Mouse (Mus musculus): ENCODE results near the gene Gm45837. TPM values are rescaled to one million over a fixed set of nuclear protein-coding genes. Genes with fewer than 3 reads are reported as not detected.

The Gm45837 gene
- polyA plus RNA-seq (2016; fragmentation: Nextera tagmentation; extraction: Ambion mirVana) = not detected in 2 replicates

GRCm38 (mm10) chr7:101410267-101410936 is at the start of gene Gm45837:
Gm45837 (plus strand) TSS chr7:101410886.
- Histone ChIP-seq H3K9me3 (no peaks in the 10 kb centered on the region), H3K4me2 (replicated peaks) (no peak within 1 kb of the TSS), H3K27ac (no peak within 1 kb of the TSS), H3K4me1 (peaks cover 13% of the 10 kb centered on the region), H3K9ac (no peak within 1 kb of the TSS), H3K36me3 (no peaks in the 10 kb centered on the region), H3K4me3 (no peak within 1 kb of the TSS), H3K27me3 (replicated peaks) (no peaks in the 10 kb centered on the region)
- 84% methylated on average over 11 of the region's 11 CpGs for WGBS
- ATAC-seq (ENCODE audit: low FRiP score, low read depth) = no peak

- ATAC-seq (ENCODE audit: low FRiP score, low read depth) = no peak
- no peak overlapping the region for H3K9ac ChIP-seq
- H3K27me3 ChIP-seq (replicated peaks) = no peaks in the 10 kb centered on the region
- WGBS = 80% methylated on average over 4 of the region's 4 CpGs
- H3K9me3 ChIP-seq = no peaks in the 10 kb centered on the region
- no peak overlapping the region for H3K27ac ChIP-seq
- H3K4me1 ChIP-seq = peaks cover 12% of the 10 kb centered on the region; the same call in 1 of the 2 replicates
- no peak overlapping the region for H3K4me2 ChIP-seq (replicated peaks)
- H3K4me3 ChIP-seq = no peak overlapping the region
- no peaks in the 10 kb centered on the region for H3K36me3 ChIP-seq
Observed at GRCm38 (mm10) chr7:101361021-101361420, 49.7 kb upstream of the Gm45837 start.

DNA sequence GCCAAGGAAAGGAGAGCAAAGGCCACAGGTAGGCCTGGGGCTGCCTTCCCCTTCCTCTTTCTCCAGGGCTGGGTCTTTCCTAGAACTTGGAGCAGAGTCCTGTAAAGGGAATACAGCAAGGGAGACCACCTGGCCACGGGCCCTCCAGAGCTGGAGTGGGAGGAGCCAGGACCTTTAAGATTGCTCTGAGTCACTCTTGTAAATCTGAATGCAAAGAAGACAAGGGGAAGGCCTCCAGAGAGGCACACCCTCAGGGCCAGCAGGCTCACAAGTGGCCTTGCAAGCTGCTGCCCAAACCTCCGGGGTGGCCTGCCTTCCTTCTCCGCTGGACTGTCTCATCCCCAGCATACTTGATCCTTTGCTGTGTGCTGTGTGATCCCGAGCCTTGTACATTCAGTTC is 48.9 kb upstream of the Gm45837 start:
- 63% methylated on average over 4 of the region's 4 CpGs for WGBS
- H3K27ac ChIP-seq = no peak overlapping the region
- no peaks in the 10 kb centered on the region for H3K27me3 ChIP-seq (replicated peaks)
- H3K9ac ChIP-seq = no peak overlapping the region
- peaks cover 5% of the 10 kb centered on the region; the same call in 1 of the 2 replicates for H3K4me1 ChIP-seq
- no peak overlapping the region for H3K4me3 ChIP-seq
- H3K36me3 ChIP-seq = no peaks in the 10 kb centered on the region
- no peak overlapping the region for H3K4me2 ChIP-seq (replicated peaks)
- H3K9me3 ChIP-seq = no peaks in the 10 kb centered on the region
- ATAC-seq (ENCODE audit: low FRiP score, low read depth) = no peak

DNA sequence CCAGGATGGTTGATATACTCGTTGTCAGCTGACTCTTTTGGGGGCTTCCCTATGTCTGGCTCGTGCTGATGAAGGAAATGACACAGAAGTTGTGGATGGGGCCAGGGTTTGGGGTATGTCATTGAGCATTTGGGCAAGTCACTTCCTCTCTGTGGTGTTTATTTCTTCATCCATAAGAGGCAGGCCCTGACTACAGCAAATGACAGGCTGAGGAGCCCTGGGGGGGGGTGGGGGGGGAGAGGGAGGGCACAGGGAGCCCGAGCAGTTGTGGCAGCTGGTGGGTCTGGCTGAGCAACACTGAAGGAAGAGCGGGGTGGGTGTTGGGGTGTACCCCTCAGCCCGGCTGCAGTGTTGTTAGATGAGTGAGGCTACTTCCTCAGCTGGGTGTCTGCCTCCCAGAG is 47.9 kb upstream of the Gm45837 start:
- no peaks in the 10 kb centered on the region for H3K36me3 ChIP-seq
- no peak overlapping the region for H3K4me3 ChIP-seq
- WGBS = 73% methylated on average over 5 of the region's 5 CpGs
- no peak for ATAC-seq (ENCODE audit: low FRiP score, low read depth)
- H3K9ac ChIP-seq = no peak overlapping the region
- no peaks in the 10 kb centered on the region for H3K27me3 ChIP-seq (replicated peaks)
- no peaks in the 10 kb centered on the region for H3K9me3 ChIP-seq
- H3K27ac ChIP-seq = no peak overlapping the region
- no peaks in the 10 kb centered on the region for H3K4me1 ChIP-seq
- H3K4me2 ChIP-seq (replicated peaks) = no peak overlapping the region

DNA sequence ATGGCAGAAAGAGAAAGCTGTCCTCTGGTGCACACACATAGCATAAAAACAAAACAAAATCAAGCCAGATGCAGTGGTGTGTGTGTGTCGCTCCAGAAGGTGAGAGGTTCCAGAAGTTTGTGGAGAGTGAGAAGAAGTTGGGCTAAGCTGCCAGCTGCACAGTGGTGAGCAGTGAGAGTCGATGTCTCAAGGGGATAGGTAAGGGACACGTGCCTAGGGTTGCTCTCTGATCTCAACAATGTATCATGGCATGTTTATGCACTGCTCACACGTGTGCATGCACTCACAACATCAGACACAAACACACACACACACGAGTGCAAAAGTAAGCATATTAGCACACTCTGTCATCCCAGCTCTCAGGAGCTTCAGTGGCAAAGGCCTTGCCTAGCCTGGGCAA is 46.8 kb upstream of the Gm45837 start:
- no peak overlapping the region for H3K4me2 ChIP-seq (replicated peaks)
- H3K27ac ChIP-seq = no peak overlapping the region
- H3K4me3 ChIP-seq = no peak overlapping the region
- 79% methylated on average over 5 of the region's 5 CpGs for WGBS
- H3K36me3 ChIP-seq = no peaks in the 10 kb centered on the region
- H3K27me3 ChIP-seq (replicated peaks) = no peaks in the 10 kb centered on the region
- no peaks in the 10 kb centered on the region for H3K9me3 ChIP-seq
- no peak overlapping the region for H3K9ac ChIP-seq
- no peak for ATAC-seq (ENCODE audit: low FRiP score, low read depth)
- no peaks in the 10 kb centered on the region for H3K4me1 ChIP-seq

DNA sequence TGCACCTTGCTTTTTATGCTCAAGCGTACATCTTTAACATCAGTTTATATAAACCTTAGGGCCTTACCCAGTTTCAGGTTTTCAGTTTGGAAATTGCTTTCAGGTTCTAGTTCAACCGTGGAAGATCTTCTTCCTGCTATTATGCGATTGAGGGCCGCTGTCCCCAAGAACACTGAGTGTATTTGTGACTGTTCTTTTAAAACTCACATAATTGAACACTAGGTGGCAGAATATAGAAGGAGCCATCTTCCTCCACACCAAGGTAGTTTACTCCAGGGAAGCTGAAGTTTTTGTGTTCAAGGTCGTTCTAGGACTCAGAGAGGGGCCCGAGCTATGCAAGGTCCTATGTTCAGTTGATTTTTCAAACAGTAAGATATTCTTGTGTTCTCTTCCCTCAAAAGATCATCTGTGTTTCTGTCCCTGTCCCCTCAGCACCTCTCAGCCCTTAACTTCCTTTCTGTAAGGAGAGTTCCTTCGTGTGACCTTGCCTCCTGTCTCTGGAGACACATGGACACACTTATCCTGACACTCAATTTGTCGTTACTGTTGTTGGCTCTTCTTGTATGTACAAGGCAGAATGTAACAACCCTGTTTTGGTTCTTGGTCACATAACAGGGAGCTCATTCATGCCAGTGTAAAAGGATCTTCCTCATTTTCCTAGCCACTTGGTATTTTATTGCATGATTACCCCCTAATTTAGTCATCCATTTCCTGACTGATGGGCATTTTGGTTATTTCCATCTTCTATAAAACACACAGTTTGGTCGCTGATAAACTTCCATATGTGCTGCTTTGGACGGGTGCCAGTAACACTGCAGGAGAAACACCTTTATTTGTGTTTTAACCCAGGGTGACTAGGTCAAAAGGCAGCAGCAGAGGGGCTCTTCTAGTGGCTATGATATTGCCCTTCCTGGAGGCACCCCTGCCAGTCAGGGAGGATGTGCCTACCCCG is 42.5 kb upstream of the Gm45837 start:
- WGBS = 57% methylated on average over 11 of the region's 11 CpGs

DNA sequence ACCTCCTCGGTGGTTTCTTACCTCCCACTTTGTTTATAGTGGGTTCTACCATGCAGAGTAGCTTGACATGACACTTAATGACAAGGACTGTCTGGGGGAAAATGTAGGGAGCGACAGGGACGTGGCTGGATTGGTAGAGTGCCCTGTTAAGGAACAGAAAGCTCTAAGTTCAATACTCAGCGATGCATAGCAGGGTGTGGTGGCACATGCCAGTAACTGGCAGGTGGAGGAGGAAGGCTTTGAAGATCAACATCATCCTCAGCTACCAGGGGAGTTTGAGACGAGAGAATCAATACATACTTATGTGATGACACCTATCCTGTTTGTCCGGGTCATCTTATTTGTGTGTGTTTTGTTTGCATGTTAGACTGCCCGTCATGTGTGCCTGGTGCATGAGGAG is 41.0 kb upstream of the Gm45837 start:
- Histone ChIP-seq H3K27me3 (replicated peaks) (no peaks in the 10 kb centered on the region), H3K4me2 (replicated peaks) (no peak overlapping the region), H3K4me3 (no peak overlapping the region), H3K9ac (no peak overlapping the region), H3K36me3 (no peaks in the 10 kb centered on the region), H3K4me1 (no peaks in the 10 kb centered on the region), H3K9me3 (no peaks in the 10 kb centered on the region), H3K27ac (no peak overlapping the region)
- no peak for ATAC-seq (ENCODE audit: low FRiP score, low read depth)
- 83% methylated on average over 7 of the region's 7 CpGs for WGBS

More for the DNA sequence above, 42.5 kb upstream of the Gm45837 start:
- Histone ChIP-seq H3K9ac (no peak overlapping the region), H3K27ac (no peak overlapping the region), H3K4me1 (no peaks in the 10 kb centered on the region), H3K4me3 (no peak overlapping the region), H3K4me2 (replicated peaks) (no peak overlapping the region), H3K36me3 (no peaks in the 10 kb centered on the region), H3K27me3 (replicated peaks) (no peaks in the 10 kb centered on the region), H3K9me3 (no peaks in the 10 kb centered on the region)
- ATAC-seq (ENCODE audit: low FRiP score, low read depth) = no peak

DNA sequence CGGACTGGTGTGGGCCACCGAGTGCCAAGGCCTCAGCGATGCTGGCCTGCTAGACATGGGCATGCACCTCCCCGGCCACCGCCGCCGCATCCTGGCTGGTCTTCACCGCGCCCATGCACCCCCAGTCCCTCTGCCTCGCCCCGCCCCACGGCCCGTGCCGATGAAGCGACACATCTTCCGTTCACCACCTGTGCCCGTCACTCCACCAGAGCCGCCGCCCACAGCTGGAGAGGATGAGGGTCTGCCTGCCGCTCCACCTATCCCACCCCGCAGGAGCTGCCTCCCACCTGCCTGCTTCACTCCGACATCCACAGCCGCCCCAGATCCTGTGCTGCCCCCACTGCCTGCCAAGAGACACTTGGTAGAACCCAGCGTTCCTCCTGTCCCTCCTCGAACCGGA is 37.6 kb upstream of the Gm45837 start:
- peaks cover 3% of the 10 kb centered on the region; the same call in 1 of the 2 replicates for H3K4me1 ChIP-seq
- H3K27me3 ChIP-seq (replicated peaks) = no peaks in the 10 kb centered on the region
- no peak overlapping the region for H3K4me2 ChIP-seq (replicated peaks)
- no peak overlapping the region for H3K9ac ChIP-seq
- no peak for ATAC-seq (ENCODE audit: low FRiP score, low read depth)
- H3K4me3 ChIP-seq = no peak overlapping the region; the same call in 1 of the 2 replicates
- no peaks in the 10 kb centered on the region for H3K36me3 ChIP-seq
- no peaks in the 10 kb centered on the region for H3K9me3 ChIP-seq
- no peak overlapping the region for H3K27ac ChIP-seq
- 82% methylated on average over 26 of the region's 26 CpGs for WGBS

GRCm38 (mm10) chr7:101374155-101374554 is 36.5 kb upstream of the Gm45837 start:
- peak; percentile 72; the same call in 1 of the 2 replicates for ATAC-seq (ENCODE audit: low FRiP score, low read depth)
- Histone ChIP-seq H3K36me3 (no peaks in the 10 kb centered on the region), H3K27me3 (replicated peaks) (no peaks in the 10 kb centered on the region), H3K9me3 (no peaks in the 10 kb centered on the region), H3K27ac (no peak overlapping the region), H3K4me2 (replicated peaks) (no peak overlapping the region), H3K4me1 (peaks cover 4% of the 10 kb centered on the region; the same call in 1 of the 2 replicates), H3K9ac (no peak overlapping the region), H3K4me3 (no peak overlapping the region)

DNA sequence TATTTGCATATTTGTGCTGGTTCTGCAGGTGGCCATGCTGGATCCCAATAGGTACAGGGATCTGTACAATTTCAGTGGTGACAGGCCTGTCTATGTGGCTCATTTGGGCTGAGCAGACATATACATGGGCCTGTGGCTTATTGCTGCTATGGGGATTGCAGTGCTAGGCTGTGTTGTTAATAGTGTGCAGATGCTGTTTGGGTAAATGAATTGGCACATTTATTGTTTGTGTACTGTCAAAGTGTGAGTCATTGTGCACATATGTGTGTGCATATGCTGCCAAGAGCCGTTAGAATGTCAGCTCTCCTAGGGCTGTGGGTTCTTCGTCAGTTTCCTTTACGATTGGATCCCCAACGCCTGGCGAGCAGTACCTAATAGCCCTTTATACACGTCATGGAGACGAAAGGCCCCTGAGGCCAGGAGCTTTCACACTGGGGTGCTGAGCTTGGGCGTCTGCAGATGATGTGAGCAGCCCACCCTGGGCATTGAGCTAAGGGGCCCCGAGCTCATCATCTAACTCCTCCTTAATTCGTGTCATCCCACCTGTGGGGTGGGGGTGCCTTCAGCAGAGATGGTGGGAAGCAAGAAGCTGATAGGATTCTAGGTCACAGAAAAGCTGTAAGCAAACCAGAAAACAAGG is 33.9 kb upstream of the Gm45837 start:
- Histone ChIP-seq H3K4me3 (no peak overlapping the region), H3K27ac (no peak overlapping the region), H3K27me3 (replicated peaks) (no peaks in the 10 kb centered on the region), H3K4me2 (replicated peaks) (no peak overlapping the region), H3K9ac (no peak overlapping the region), H3K4me1 (peaks cover 4% of the 10 kb centered on the region; the same call in 1 of the 2 replicates), H3K36me3 (no peaks in the 10 kb centered on the region), H3K9me3 (no peaks in the 10 kb centered on the region)
- no peak for ATAC-seq (ENCODE audit: low FRiP score, low read depth)
- WGBS = 59% methylated on average over 10 of the region's 10 CpGs

DNA sequence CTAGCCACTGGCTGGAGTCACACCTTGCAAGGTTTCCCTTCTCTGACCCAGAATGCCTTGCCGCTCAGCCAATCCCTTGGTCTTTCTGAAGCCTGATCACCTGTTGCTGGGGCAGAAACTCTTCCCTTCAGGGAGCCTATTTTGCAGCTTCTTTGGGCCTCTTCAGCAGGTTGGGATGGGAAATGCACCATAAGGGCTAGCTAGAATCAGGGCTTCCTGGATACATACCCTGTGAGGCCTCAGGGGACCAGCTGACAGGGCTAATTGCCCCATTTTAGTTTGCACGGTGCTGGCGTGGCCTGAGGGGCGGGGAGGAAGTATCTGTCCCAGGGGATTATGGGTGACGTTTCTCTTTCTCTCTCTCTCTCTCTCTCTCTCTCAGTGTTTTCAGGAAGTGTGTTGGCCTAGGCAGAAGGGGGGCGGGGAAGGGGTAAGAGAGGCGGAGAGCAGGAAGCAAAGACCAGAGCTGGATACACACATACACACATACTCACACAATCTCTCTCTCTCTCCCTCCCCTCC is 32.9 kb upstream of the Gm45837 start:
- H3K4me2 ChIP-seq (replicated peaks) = no peak overlapping the region

DNA sequence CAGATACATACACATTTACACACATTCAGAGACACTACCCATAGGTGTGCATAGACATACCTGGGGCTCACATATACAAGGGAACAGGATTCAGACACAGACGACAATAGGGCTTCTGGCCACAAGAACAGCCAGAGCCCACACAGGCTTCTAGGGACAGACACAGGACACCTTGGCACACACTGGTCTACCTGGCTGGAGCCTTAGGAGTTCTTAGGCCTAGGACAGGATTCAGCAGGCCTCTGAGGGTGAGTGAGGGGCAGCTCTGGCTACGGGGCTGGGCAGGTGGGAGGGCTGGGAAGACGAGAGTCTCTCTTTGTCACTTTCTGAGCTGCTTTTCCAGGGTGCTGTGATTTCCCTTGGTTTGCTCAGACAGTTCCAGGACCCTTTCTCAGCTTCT is 32.4 kb upstream of the Gm45837 start:
- H3K4me3 ChIP-seq = no peak overlapping the region
- H3K27me3 ChIP-seq (replicated peaks) = no peaks in the 10 kb centered on the region
- no peak overlapping the region for H3K27ac ChIP-seq
- ATAC-seq (ENCODE audit: low FRiP score, low read depth) = no peak
- no peaks in the 10 kb centered on the region for H3K36me3 ChIP-seq
- no peaks in the 10 kb centered on the region for H3K9me3 ChIP-seq
- no peak overlapping the region for H3K9ac ChIP-seq
- peaks cover 4% of the 10 kb centered on the region; the same call in 1 of the 2 replicates for H3K4me1 ChIP-seq
- no peak overlapping the region for H3K4me2 ChIP-seq (replicated peaks)
- WGBS = 68% methylated on average over 3 of the region's 3 CpGs

More for the DNA sequence above, 32.9 kb upstream of the Gm45837 start:
- no peaks in the 10 kb centered on the region for H3K9me3 ChIP-seq
- no peaks in the 10 kb centered on the region for H3K36me3 ChIP-seq
- no peak overlapping the region for H3K9ac ChIP-seq
- ATAC-seq (ENCODE audit: low FRiP score, low read depth) = no peak
- no peaks in the 10 kb centered on the region for H3K27me3 ChIP-seq (replicated peaks)
- peaks cover 4% of the 10 kb centered on the region; the same call in 1 of the 2 replicates for H3K4me1 ChIP-seq
- H3K27ac ChIP-seq = no peak overlapping the region
- no peak overlapping the region for H3K4me3 ChIP-seq
- WGBS = 28% methylated on average over 7 of the region's 7 CpGs

Measured in neural tube, embryonic 12.5 days (tissue).